Mouse (Mus musculus) cerebellum, adult 2 months (tissue): ENCODE data around the gene Muc2.

Experiments used
- CTCF ChIP-seq: fragments of 200-500 bp; IDR thresholded peaks from 2 replicates; pipeline ENCODE4 v1.5.1; 2011; ENCODE audit warnings: low read depth, mild to moderate bottlenecking, control low read depth, low read length, moderate library complexity, borderline replicate concordance; ENCODE audit not compliant: insufficient read depth
- POLR2A ChIP-seq: fragments of 200-500 bp; IDR thresholded peaks from 2 replicates; pipeline ENCODE4 v1.6.1; 2011; ENCODE audit warnings: low read length, control low read depth, borderline replicate concordance; ENCODE audit not compliant: insufficient read depth

GRCm38 (mm10) chr7:141794251-141794650, 104.1 kb downstream of the Muc2 start:
- TF ChIP-seq CTCF, result no peak
- TF ChIP-seq POLR2A, result no peak
